Mouse (Mus musculus) embryo, embryonic 10.5 days (tissue): ENCODE data around the gene Cep128.

ENCODE experiments used
- DNase-seq: peaks from one replicate; pipeline ENCODE4 v3.0.0-alpha.2; 2015; ENCODE audit warnings: low spot score

Gene Cep128

DNA sequence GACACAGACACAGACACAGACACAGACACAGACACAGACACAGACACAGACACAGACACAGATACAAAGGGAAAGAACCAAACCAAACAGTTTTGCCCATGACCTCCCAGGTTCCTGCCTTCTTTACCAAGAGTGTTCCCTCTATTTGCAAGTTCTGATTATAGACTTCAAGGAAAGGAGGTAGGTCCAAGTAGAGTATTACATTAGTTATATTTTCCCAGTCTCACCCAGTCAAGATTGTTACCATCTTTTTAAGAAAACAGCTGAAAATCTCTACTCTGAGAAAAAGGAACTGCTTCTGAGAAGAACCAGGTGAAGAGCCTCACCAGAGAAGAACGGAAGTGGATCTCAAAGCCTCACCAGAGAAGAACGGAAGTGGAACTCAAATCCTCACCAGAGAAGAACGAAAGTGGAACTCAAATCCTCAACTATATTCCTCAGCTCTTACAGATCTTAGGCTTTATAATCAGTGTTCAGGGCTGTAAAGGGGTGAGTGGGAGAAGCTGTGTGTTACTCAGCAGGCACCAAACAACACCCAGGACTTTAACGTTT is 200.8 kb downstream of the Cep128 start:
- no peak for DNase-seq

DNA sequence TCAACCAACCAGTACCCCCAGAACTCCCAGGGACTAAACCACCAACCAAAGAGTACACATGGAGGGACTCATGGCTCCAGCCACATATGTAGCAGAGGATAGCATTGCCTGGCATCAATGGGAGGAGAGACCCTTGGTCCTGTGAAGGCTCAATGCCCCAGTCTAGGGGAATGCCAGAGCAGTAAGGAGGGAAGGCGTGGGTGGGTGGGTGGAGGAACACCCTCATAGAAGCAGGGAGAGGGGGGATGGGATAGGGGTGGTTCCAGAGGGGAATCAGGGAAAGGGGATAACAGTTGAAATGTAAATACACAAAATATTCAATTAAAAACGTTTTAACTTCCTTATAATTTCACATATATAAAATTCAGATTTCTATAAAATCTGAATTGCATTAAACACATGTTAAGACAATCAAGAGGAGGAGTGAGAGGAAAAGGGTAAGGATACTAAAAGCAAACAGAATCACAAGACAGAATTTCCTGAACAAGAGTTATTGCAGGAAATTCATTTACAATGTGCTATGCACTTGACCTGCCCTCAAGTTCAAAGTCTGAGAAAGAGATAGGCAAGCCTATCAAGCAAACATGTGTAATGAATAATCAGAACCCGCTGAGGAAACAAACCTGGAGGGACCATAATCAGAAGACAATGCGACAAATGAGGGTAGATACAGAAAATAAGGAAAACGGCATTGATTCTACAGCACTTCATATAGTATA is 207.2 kb downstream of the Cep128 start:
- DNase-seq, result no peak

DNA sequence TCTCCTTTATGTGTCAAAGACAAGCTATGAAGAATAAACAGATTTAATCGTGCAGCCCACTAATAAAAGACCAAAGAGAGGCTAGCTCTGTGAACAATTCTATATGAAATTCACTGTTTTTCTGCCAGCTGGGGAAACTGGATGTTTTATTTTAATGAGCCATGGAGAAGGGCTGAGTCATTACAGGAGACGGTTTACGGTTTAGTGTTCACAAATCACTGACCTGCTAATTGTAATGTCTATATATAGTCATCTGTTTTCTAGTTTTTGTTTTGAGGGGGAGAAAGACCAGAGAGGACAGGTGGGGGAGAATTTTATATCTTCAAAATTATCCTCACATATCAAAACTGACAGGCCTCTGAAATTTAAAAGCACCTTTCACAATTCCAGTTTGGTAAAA is 212.6 kb downstream of the Cep128 start:
- DNase-seq, result no peak

DNA sequence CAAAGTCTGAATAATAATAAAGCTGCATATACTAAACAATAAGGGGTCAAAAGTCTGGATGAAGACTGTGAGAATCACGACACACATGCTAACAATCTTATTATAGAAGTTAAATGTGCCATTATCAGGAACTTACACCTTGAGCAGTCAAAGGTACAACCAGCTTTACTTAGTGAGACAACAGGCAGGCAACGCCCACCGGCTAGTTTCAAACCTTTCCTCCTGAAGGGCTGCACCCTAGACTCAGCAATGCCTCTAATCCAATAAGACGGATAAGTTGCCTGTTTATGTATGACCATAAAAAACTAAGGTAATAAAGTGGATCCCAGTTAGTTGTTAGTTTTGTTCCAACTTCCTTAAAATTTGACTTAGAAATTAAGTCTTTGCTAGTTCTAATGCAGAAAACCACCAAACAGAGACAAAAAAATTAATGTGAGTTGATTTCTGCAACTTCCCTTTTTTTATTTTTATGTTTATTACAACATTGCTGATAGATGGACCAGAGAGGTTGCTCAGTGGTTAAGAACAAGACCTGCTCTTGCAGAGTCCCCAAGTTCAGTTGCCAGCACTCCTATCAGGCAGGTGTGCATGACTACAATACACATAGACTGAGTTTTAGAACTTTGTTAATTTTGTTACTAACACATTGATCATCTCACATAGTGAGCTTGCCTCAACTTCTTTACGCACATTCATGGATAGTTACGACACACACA is 223.0 kb downstream of the Cep128 start:
- DNase-seq, result no peak

DNA sequence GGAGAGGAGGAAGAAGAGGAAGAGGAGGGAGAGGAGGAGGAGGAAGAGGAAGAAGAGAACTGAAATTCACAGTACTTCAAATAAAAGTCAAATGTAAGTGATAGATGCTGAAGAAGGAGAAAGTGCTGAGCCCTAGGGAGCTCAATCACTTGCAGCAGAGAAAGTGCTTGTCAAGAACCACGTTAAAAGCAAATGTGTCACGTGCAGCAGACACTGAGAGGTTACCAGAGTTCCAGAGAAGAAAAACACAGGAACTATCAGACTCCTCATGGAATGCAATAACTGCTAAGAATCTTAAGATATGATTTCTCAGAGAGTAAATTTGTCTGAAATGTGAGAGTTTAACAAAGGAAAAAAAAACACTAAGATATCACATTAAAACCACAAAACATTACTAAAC is 225.7 kb downstream of the Cep128 start:
- no peak for DNase-seq

DNA sequence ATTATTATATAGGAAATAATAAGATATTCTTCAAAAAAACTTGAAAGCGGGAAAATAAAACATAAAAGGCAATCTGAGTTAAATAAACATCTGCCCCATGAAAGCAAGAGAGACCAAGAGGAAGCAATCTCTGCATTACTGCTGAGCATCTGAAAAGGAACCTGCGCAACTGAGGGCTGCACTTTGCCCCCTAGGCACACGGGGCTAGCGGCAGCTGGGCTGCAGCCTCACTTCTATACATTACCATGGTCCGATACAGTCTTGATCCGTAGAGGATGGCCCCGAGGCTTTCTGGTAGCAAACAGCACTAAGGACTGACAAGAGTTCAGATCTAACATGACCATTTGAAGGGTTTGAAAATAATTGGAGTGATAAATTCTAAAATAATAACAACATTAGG is 230.2 kb downstream of the Cep128 start:
- no peak for DNase-seq

DNA sequence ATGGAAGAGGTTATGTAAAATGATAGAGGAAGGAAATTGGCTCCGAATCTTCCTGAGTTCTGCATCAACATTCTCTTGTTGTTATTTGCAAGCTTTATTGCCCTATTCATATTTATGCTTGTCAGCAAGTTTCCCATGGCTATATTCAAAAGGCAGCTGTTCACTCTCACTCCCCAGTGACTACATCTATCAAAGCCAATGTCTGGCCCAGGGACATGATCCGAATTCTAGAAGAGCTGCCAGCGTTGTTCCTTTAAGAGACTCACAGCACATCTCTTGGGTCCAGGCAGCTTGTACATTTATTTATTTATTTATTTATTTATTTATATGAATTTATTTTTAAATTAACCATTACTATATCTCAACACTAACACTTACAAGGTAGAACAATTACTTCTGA is 235.1 kb downstream of the Cep128 start:
- no peak for DNase-seq

DNA sequence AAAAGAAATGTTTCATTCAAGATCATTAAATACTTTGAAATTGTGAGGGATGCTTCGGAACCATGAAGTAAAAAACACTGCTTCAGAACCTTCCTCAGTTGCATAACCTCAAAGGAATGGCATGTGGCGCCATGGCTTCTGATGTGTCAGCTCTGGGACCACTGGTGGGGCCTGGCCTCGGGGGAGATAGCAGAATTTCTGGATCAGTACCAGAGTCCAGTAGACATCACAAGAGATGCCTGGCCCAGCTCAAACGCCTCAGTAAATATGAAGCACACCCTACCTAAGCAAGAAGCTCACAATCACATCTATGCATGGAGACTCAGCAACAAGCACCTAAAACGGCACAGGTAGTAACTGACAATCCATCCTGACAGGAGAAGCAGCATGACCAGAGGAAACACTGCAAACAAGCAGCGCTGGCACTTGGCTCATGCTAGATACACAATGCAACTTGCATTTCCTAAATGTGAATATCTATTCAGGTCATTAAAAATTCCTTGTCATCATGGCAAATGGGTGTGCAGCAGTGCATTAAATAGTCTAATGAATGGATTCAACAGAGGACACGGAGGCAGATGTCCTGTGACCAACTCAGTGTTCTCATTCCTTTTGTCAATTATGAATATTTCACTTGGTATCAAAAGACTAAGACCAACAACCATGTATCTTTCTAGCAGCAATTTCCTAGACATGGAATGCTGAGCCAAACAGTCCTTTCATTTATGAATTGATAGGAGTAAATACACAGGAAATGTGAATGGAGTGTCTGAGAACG is 249.3 kb downstream of the Cep128 start:
- no peak for DNase-seq

DNA sequence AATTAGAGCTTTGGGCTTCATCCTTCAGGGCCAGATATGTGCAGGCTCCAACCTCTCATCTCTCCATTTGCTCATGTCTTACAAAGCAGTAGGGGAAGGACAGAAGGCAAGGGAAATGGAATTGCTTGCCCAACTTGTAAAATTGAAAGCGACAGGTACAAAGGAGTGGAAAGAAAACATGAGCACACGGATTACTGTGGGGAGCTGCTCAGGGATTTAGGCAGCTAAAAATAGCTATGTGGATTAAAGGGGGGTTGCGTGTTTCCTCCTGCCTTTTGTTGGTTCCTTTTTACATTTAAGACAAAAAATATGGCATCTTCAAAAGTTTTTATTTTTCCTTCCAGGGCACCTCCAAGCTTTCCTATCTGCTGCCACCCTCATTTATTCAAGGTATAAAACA is 269.2 kb downstream of the Cep128 start:
- no peak for DNase-seq

DNA sequence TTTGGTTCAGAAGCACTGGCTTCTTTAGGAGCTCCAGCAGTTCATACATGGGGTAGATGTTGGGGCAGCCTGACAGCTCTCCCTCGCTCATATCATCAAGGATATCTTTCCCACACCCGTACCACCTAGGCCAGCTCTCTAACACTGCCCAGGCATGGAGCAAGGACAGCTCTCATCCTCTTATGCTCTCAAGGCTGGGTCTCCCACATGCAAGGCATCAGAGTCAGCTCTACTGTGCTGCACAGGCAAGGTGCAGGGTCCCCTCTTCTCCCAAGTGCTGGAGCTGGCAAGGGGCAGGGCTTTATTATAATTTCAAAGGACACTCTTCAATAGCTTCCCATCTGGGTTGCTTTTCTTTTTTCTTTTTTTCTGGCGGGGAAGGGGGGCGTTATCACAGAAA is 280.9 kb downstream of the Cep128 start:
- DNase-seq, result no peak

DNA sequence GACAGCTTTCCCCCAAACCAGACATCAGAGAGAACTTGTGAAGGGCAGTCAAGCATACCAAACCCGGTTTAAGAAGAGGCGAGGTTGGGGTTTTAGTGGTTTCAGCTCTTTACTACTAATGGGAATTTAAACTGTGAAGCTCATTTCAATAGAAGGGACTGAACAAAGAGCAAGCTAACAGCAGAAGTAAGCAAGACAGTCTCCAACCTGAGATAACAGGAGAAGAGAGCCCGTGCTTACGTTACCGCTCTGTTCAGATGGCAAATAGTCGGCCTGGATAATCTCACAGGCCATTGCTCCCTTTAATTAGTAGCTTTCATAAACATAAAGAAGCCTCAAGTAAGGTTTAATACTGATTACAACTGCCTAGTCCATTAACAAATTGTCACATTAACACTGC is 286.3 kb downstream of the Cep128 start:
- peak; percentile 10 for DNase-seq

DNA sequence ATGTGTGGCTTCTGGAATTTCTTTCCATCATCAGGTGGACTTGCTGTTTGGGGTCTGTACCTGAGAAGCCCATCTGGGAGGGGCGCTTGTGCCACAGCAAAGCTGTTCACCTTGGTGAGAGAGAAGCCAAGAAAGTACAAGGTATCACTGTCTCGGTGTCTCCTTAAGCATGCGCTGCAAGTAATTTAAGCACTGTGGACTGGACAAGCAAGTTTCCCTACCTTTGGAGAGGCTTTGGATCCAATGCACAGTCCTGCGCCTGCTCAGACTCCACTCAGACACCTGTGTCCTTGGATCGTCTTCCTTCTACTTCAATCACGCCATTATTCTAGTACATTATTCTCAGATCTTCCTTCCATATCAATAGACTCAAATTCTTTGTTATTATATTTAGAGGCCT is 288.0 kb downstream of the Cep128 start:
- DNase-seq, result no peak

DNA sequence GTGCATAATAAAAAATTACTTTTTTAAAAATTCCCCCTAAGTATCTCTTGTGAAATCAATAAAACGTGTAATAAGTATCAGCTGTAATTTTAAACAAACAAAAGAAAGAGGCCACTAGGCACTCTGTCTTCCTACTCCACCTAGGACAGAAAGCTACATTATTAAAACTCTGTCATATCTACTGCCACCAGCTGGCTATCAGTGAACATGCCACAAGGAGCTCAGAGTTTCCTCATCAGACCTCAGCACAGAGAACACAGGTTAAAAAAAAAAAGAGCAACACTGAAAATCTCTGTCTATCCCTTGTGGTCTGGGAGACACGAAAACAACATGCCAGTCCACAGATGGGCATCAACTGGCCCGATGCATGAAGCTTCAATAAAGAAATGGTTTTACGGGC is 295.9 kb downstream of the Cep128 start:
- no peak for DNase-seq

DNA sequence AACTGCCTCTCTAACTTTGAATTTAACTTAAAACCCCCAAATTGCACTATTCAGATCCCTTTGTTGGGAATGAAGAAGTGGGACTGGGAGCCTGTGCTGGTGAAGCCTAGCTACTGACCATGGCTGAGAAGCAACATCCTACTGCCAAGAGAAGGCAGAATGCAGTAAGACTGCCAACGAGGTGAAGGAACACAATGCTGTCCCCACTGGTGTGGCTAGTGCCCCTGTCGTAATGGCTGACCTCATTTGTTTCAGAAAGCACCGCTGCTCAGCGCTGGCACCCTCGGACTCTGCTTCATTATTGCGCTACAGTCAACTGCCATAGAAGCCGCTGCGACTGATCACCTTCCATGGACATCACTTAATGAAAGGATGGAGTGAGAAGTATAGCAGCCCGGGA is 298.2 kb downstream of the Cep128 start:
- no peak for DNase-seq

DNA sequence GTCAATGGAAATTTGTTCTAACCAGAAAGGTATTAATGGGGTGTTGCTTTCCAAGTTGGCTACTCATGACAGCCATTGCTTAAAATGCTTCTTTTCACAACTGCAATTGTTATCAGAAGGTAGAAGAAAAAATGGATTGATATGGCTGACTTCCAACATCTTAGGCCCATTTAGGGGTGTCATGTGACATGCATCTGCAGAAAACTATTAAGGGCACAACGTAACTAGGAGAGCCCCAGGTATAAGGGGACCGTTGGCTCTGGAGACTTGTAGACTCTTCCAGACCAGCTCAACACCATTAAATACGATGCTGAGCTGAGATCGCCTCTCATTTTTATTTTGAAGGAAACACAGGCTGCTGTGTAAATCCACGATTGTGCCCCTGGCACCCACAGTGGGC is 308.6 kb downstream of the Cep128 start:
- DNase-seq, result no peak

DNA sequence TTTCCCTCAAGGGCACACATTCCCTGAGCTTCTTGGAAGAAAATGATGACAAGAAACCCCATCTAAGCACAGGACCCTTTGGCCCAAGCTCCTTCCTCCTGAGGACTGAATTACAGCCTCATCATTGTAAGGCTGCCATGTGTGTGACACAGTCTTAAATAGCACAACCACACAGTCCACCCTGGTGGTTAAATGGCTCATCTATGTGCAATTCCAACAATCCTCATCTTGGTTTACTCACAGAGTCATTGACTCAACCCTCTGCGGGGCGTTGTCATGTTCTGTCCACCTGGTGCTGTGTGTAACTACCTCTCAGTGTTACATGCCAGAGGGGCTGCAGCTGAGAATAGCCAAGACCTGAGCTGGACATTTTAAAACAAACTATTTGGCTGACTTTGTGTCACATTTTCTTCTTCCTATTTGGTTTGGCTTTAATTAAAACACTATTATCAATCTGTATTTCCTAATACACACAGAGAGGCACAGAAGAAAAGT is 313.6 kb downstream of the Cep128 start:
- no peak for DNase-seq

DNA sequence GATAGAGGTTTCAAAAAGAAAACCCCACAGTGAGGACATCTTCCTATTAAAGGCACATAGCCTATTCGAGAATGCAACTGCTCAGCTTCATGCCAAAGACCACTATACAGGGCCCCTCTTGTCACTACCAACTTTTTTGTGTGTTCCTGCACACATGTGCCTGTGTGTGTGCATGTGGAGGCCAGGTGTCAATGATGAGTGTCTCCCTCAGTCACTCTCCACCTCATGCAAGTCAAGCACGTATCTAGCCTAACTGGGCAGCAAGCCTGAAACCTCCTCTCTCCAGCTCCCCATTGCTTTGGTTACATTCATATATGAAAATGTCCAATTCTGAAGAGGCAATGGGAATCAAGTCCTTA is 317.1 kb downstream of the Cep128 start:
- DNase-seq, result no peak

DNA sequence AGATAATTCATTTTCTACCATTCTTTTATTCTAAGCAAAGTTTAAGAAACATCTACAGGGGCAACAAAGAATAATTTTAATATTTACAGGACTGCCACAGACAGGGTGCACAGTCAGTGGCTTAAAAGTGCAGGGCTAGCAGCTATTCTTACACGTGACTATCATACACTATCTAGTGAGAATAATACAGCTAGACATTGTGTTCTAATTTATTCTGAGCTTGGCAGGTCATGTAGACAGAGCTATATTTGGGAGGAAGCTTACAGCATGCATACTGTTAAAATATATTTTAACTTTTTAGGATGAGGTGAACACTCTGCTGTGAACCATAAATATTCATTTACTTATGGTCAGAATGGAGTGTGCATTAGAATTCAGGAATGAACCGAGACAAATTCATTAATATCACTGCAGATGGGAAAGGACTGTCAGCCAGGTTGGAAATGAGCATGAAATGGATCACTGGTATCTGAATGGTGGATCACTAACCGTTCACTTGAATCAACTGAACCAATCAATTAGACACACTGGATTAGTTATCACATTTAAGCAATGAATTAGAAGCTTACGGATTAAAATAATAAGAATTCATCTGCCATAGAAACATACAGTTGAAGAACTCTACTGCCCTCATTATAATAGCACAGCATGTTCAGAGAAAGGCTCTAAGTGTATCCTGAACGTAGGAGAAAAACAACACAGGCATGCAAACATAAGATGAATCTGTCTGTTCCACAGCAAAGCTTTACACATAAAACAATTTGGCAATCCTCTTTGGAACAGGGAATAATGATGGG is 317.7 kb downstream of the Cep128 start:
- no peak for DNase-seq

DNA sequence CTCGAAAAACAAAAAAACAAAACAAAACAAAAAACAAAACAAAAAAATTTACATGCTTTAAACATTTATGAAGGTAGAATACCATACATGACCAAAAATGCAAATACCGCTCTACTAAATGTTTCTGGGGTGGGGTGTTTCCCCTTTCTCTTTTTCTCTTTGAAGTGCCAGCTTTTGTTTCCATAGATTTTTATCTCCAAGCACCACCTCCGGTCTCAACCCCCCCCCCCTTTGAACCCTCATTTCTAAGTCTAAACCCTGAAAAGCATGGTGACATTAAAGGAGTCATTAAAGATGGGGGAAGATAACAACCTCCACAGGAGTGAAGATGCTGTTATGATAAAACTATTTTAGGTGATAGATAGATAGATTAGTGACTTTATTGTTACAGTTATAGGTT is 318.8 kb downstream of the Cep128 start:
- DNase-seq, result no peak

DNA sequence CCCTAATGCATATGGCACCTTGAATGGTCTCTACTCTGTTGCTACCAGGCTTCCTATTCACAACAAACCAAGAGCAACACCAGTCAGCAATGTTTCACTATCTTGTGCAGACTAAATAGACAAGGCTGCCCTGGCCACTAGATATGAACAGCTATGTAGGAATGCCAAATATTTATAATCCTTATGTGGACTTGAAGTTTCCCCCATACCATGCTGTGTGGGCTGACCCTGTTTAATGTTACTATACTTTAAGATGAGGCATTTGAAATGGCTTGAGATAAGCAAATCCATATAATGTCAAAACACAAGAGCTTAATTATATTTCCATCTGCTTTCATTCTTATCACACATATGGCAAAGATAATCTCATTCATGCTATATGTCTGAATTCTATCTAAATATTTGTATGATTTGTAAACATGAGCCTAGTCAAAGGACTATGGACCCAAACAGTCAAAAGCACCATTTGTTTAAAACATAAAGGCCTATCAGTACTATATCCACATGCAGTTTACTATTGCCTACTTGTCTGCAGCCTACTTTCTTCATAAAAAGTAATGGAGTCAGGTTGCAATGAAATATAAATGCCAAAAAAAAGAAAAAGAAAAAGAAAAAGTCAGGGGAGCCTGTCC is 319.7 kb downstream of the Cep128 start:
- DNase-seq, result no peak

DNA sequence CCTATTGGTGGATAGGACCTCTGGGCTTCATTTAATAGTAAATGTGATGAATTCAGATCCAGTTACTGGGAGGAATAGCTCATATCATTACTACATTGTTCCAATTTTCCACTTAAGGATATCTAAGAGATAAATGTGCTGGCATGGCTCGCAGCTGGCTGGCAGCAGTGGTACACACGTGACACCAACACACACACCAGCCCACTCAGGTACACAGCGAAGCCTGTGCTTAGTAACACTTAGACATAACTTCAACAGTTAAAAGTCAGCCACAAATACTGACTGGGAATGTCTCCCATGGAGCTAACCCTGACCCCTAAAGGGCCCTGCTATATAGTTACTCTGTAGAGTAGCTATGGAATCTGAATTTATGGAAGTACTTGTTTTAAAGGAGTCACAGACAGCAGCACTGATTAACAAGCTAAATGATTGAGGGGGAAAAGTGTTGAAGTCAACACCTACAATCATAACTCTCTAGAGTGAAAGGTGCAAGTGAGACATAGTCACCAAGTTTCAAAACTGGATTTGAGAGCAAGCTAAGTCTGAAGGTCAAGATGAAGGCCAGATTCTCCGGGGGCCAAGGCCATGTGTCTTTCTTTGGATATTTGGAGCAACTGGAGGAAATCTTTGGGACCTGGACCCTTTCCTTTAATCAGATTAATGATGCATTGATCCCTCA is 320.7 kb downstream of the Cep128 start:
- DNase-seq, result no peak
